Mouse (Mus musculus) brain, embryonic 14.5 days (tissue): ENCODE measurements around the gene Fuca2.

Experiments used
- CTCF ChIP-seq: fragments of 200-500 bp; IDR thresholded peaks from 2 replicates; pipeline ENCODE4 v1.5.1; 2012; ENCODE audit warnings: inconsistent platforms, mild to moderate bottlenecking, moderate library complexity, borderline replicate concordance; ENCODE audit not compliant: insufficient read depth, insufficient read length; ENCODE audit errors: extremely low read depth
- POLR2A ChIP-seq: fragments of 200-500 bp; IDR thresholded peaks from 2 replicates; pipeline ENCODE4 v1.6.1; 2012; ENCODE audit warnings: mild to moderate bottlenecking, inconsistent platforms, borderline replicate concordance; ENCODE audit not compliant: poor library complexity, insufficient read depth, insufficient read length, severe bottlenecking; ENCODE audit errors: extremely low read depth

DNA sequence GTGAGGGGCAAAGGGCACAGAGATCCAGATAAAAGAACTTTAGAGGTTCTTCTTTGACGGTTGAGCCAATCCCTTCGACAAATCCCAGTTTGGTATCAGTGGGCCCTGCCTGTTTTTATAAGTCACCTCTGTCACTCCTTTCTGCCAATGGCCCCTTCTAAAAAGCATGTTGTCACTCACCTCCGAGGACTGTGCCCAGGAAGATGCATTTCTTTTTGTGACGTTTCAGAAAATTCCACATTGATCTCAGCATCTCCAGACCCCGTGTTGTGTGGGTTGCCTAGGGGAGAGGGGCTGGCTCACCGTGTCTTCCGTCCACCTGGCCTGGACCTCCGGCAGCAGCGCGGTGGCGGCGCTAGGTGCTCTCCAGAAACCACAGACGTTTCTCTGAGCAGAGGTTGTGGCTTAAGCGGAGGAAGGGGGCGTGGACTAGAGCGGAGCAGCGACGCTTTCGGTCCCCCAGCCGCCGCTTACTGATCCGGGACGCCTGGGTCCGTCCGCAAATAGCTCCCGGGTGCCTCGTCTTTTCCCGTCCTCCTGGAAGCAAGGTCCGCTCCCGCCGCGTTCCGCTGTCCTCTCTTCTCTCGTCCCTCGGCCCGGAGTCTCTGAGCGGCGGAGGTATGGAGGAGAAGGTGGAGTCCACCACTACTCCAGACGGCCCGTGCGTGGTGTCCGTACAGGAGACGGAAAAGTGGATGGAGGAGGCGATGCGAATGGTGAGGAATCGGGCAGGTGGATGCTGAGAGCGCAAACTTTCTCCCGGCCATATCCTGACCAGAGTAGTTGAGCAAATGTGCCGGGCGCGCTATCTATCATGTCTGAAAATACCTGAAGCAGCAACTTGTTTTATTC, 53.5 kb downstream of the Fuca2 start, which contains the start of the genes Adat2 and Pex3:
- no peak for TF ChIP-seq CTCF
- TF ChIP-seq POLR2A, result peak; percentile 57; the same call in 1 of the 2 replicates
